Mouse (Mus musculus): Measurements from ENCODE around the gene Cyp2d10.

DNA sequence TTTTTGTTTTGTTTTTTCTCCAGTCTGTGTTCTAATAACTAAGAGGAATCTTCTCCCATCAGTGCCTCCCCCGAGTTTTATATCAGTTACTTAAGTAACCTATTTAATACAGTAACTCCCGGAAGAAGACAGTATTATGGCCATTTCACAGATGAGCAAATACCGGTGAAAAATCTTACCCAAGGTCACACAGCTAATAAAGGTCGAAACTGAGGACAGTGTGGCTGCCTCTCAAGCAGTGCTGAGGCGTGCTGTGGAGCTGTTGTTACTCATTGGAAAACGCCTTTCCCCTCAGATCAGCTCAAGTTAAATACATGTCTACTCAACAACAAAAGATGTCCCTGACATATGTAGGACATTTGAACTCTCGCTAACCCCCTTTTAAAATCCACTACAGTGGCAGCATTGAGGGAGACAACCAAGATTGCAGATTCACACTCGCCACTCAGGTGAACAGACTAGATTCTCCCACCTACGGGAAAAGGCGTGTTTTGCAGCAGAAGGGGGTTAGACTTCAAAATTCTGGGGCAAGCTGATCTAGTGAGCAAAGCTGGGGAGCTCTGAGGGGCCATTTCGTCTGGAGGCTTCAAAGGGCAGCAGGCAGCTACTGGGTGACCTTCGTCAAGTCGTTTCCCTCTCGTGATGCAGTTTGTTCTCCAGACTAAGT is 53.8 kb downstream of the Cyp2d10 start:
- TF ChIP-seq CTCF (IDR thresholded peaks at IDR 0.05; ENCODE audit: borderline replicate concordance, extremely low read depth, insufficient read depth, insufficient read length) (no peak), POLR2A (IDR thresholded peaks at IDR 0.05; ENCODE audit: borderline replicate concordance, extremely low read depth, insufficient read depth, insufficient read length, poor library complexity, severe bottlenecking) (no peak)

Data from brain, embryonic 14.5 days (tissue).